Mouse (Mus musculus) right cerebral cortex, adult 18-20 months (tissue): ENCODE measurements around the gene Rbm33.
A peak's percentile ranks its signal among the peaks of the same experiment; 100 is the strongest.

Source experiments
- DNase-seq: peaks from one replicate; pipeline ENCODE4 v3.0.0; 2022; ENCODE audit warnings: mixed read lengths

Rbm33 gene

GRCm38 (mm10) chr5:28413533-28413932 is 96.6 kb downstream of the Rbm33 start:
- DNase-seq, result no peak

- DNase-seq, result no peak
These were observed 97.2 kb downstream of the Rbm33 start for GRCm38 (mm10) chr5:28414076-28414475.

- no peak for DNase-seq
These were observed 99.1 kb downstream of the Rbm33 start for GRCm38 (mm10) chr5:28416029-28416428.

- DNase-seq, result no peak
These were observed 101.8 kb downstream of the Rbm33 start for GRCm38 (mm10) chr5:28418734-28419133.

- DNase-seq, result no peak
These were observed 102.8 kb downstream of the Rbm33 start for GRCm38 (mm10) chr5:28419640-28420265.

GRCm38 (mm10) chr5:28423781-28424180 is 106.9 kb downstream of the Rbm33 start:
- DNase-seq, result no peak

- no peak for DNase-seq
These were observed 109.0 kb downstream of the Rbm33 start for GRCm38 (mm10) chr5:28425926-28426325.

- no peak for DNase-seq
These were observed 133.4 kb downstream of the Rbm33 start for GRCm38 (mm10) chr5:28450126-28450890.

GRCm38 (mm10) chr5:28451053-28451638 is 134.2 kb downstream of the Rbm33 start:
- peak; percentile 79 for DNase-seq

- no peak for DNase-seq
These were observed 136.2 kb downstream of the Rbm33 start for GRCm38 (mm10) chr5:28453086-28453485.

- no peak for DNase-seq
These were observed 136.6 kb downstream of the Rbm33 start for GRCm38 (mm10) chr5:28453523-28453922.

GRCm38 (mm10) chr5:28454546-28454945 is 137.6 kb downstream of the Rbm33 start:
- no peak for DNase-seq

GRCm38 (mm10) chr5:28455721-28456120 is 138.8 kb downstream of the Rbm33 start:
- no peak for DNase-seq

GRCm38 (mm10) chr5:28456366-28456765 is 139.4 kb downstream of the Rbm33 start:
- no peak for DNase-seq

GRCm38 (mm10) chr5:28457921-28458641 is 141.2 kb downstream of the Rbm33 start:
- no peak for DNase-seq

GRCm38 (mm10) chr5:28458821-28459240 is 141.9 kb downstream of the Rbm33 start:
- DNase-seq, result no peak

- no peak for DNase-seq
These were observed 142.7 kb downstream of the Rbm33 start for GRCm38 (mm10) chr5:28459456-28460225.

GRCm38 (mm10) chr5:28460556-28461350 is 143.8 kb downstream of the Rbm33 start:
- no peak for DNase-seq

- DNase-seq, result no peak
These were observed 144.5 kb downstream of the Rbm33 start for GRCm38 (mm10) chr5:28461376-28461775.

GRCm38 (mm10) chr5:28462741-28463590 is 146.0 kb downstream of the Rbm33 start:
- no peak for DNase-seq

- no peak for DNase-seq
These were observed 146.7 kb downstream of the Rbm33 start for GRCm38 (mm10) chr5:28463656-28464055.
